Mouse (Mus musculus) neural tube, embryonic 15.5 days (tissue): ENCODE data around the gene Agfg2. TPM values are rescaled to one million over a fixed set of nuclear protein-coding genes. Genes with fewer than 3 reads are reported as not detected.

Source experiments
- ATAC-seq: fragments of 200-750 bp; cut with Nextera tagmentation; 2 replicates; pipeline ENCODE4 v1.8.0; 2017; ENCODE audit warnings: mild to moderate bottlenecking, moderate TSS enrichment, moderate library complexity; ENCODE audit not compliant: low FRiP score
- H3K27ac ChIP-seq: fragments of 300-500 bp; sonication (generic); replicated peaks from 2 replicates; pipeline ENCODE4 v1.5.1; 2015; ENCODE audit warnings: mild to moderate bottlenecking, inconsistent platforms
- H3K27me3 ChIP-seq: fragments of 300-500 bp; sonication (generic); replicated peaks from 2 replicates; pipeline ENCODE4 v1.6.1; 2015; ENCODE audit warnings: inconsistent platforms
- H3K36me3 ChIP-seq: fragments of 300-500 bp; sonication (generic); 2 replicates; pipeline ENCODE4 v1.6.1; 2015; ENCODE audit warnings: inconsistent platforms
- H3K4me1 ChIP-seq: fragments of 300-500 bp; sonication (generic); 2 replicates; pipeline ENCODE4 v1.6.1; 2015; ENCODE audit warnings: inconsistent platforms
- H3K4me2 ChIP-seq: fragments of 300-500 bp; sonication (generic); 2 replicates; pipeline ENCODE4 v1.6.1; 2015; ENCODE audit warnings: inconsistent platforms, mild to moderate bottlenecking, moderate library complexity
- H3K4me3 ChIP-seq: fragments of 300-500 bp; sonication (generic); replicated peaks from 2 replicates; pipeline ENCODE4 v1.5.1; 2015; ENCODE audit warnings: mild to moderate bottlenecking, inconsistent platforms
- H3K9ac ChIP-seq: fragments of 300-500 bp; sonication (generic); replicated peaks from 2 replicates; pipeline ENCODE4 v1.6.1; 2015; ENCODE audit warnings: mild to moderate bottlenecking, inconsistent platforms
- H3K9me3 ChIP-seq: fragments of 300-500 bp; sonication (generic); replicated peaks from 2 replicates; pipeline ENCODE4 v1.6.1; 2016; ENCODE audit warnings: inconsistent platforms
- whole genome bisulfite sequencing: fragments of 180-500 bp; shearing (Covaris S2); methylation state at CpG from one replicate; pipeline ENCODE4 v1.1.7; 2015; ENCODE audit warnings: mixed read lengths; 5-methylcytosine and 5-hydroxymethylcytosine counted together
- polyA plus RNA-seq: library from polyadenylated mRNA; unstranded; fragments of >200 nt; fragmentation: Nextera tagmentation; extraction: Ambion mirVana; gene quantifications from 2 replicates; pipeline ENCODE4 v1.2.1, GENCODE M21; 2015

The Agfg2 gene
- polyA plus RNA-seq, 1 experiment from 2014 or later = 21.6 TPM

- H3K27me3 ChIP-seq = peaks cover 5% of the 10 kb centered on the region; the same call in 1 of the 2 replicates
- no peaks in the 10 kb centered on the region for H3K9me3 ChIP-seq
- no peak for ATAC-seq
Observed at GRCm38 (mm10) chr5:137613550-137613949, 71.0 kb downstream of the Agfg2 start, which contains the start of gene Pcolce. Gene Pcolce (minus strand): TSS chr5:137613784.

GRCm38 (mm10) chr5:137613076-137613475 lies 71.5 kb downstream of the Agfg2 start:
- peaks cover 7% of the 10 kb centered on the region; the same call in 1 of the 2 replicates for H3K27me3 ChIP-seq
- ATAC-seq = no peak
- peaks cover 17% of the 10 kb centered on the region for H3K4me1 ChIP-seq
- H3K4me3 ChIP-seq = no peak overlapping the region
- H3K27ac ChIP-seq = no peak overlapping the region
- no peak overlapping the region for H3K4me2 ChIP-seq
- H3K9me3 ChIP-seq = no peaks in the 10 kb centered on the region
- H3K36me3 ChIP-seq = no peaks in the 10 kb centered on the region
- no peak overlapping the region for H3K9ac ChIP-seq
- 81% methylated on average over 5 of the region's 5 CpGs for WGBS

More at GRCm38 (mm10) chr5:137613550-137613949, 71.0 kb downstream of the Agfg2 start, which contains the start of gene Pcolce:
- no peak within 1 kb of the TSS for H3K9ac ChIP-seq
- H3K27ac ChIP-seq = no peak within 1 kb of the TSS
- H3K4me1 ChIP-seq = peaks cover 12% of the 10 kb centered on the region
- WGBS = 63% methylated on average over 11 of the region's 11 CpGs
- no peak within 1 kb of the TSS for H3K4me3 ChIP-seq
- H3K4me2 ChIP-seq = no peak within 1 kb of the TSS
- H3K36me3 ChIP-seq = no peaks in the 10 kb centered on the region

GRCm38 (mm10) chr5:137611245-137611602 lies 73.3 kb downstream of the Agfg2 start:
- no peaks in the 10 kb centered on the region for H3K9me3 ChIP-seq
- no peak for ATAC-seq
- no peak overlapping the region for H3K9ac ChIP-seq
- H3K27me3 ChIP-seq = peaks cover 13% of the 10 kb centered on the region
- no peaks in the 10 kb centered on the region for H3K36me3 ChIP-seq
- peak overlapping the region; percentile 69 for H3K27ac ChIP-seq
- peaks cover 20% of the 10 kb centered on the region for H3K4me1 ChIP-seq
- 25% methylated on average over 6 of the region's 6 CpGs for WGBS
- H3K4me2 ChIP-seq = peak overlapping the region; percentile 24
- 0 out of 2 replicates have a peak overlapping the region, but pooled peaks have one; percentile 3 for H3K4me3 ChIP-seq

GRCm38 (mm10) chr5:137610548-137611244 lies 73.8 kb downstream of the Agfg2 start:
- H3K36me3 ChIP-seq = no peaks in the 10 kb centered on the region
- peak overlapping the region; percentile 22 for H3K4me3 ChIP-seq
- no peaks in the 10 kb centered on the region for H3K9me3 ChIP-seq
- 22% methylated on average over 12 of the region's 12 CpGs for WGBS
- ATAC-seq = no peak
- H3K4me1 ChIP-seq = peaks cover 20% of the 10 kb centered on the region
- H3K27ac ChIP-seq = peak overlapping the region; percentile 69
- H3K9ac ChIP-seq = no peak overlapping the region
- peaks cover 13% of the 10 kb centered on the region for H3K27me3 ChIP-seq
- peak overlapping the region; percentile 24 for H3K4me2 ChIP-seq

- Histone ChIP-seq H3K36me3 (no peaks in the 10 kb centered on the region), H3K27ac (peak overlapping the region; percentile 69; the same call in 1 of the 2 replicates), H3K9me3 (no peaks in the 10 kb centered on the region), H3K4me1 (peaks cover 20% of the 10 kb centered on the region), H3K9ac (no peak overlapping the region), H3K4me2 (peak overlapping the region; percentile 24), H3K27me3 (peaks cover 13% of the 10 kb centered on the region), H3K4me3 (peak overlapping the region; percentile 22)
- 73% methylated on average over 4 of the region's 4 CpGs for WGBS
- no peak for ATAC-seq
Observed at GRCm38 (mm10) chr5:137610056-137610455, 74.5 kb downstream of the Agfg2 start.

- Histone ChIP-seq H3K9me3 (no peaks in the 10 kb centered on the region), H3K27me3 (peaks cover 13% of the 10 kb centered on the region), H3K4me2 (0 out of 2 replicates have a peak overlapping the region, but pooled peaks have one; percentile 47), H3K27ac (no peak overlapping the region), H3K9ac (no peak overlapping the region), H3K4me3 (no peak overlapping the region), H3K4me1 (peaks cover 20% of the 10 kb centered on the region), H3K36me3 (no peaks in the 10 kb centered on the region)
- no peak for ATAC-seq
- 56% methylated on average over 3 of the region's 3 CpGs for WGBS
Observed at GRCm38 (mm10) chr5:137609292-137609691, 75.2 kb downstream of the Agfg2 start.

- peaks cover 20% of the 10 kb centered on the region for H3K4me1 ChIP-seq
- ATAC-seq = no peak
- peaks cover 13% of the 10 kb centered on the region for H3K27me3 ChIP-seq
- WGBS = 20% methylated on average over 23 of the region's 23 CpGs
- no peaks in the 10 kb centered on the region for H3K36me3 ChIP-seq
- H3K27ac ChIP-seq = no peak overlapping the region
- no peak overlapping the region for H3K4me3 ChIP-seq
- H3K9ac ChIP-seq = peak overlapping the region; percentile 17; the same call in 1 of the 2 replicates
- no peaks in the 10 kb centered on the region for H3K9me3 ChIP-seq
- peak overlapping the region; percentile 47 for H3K4me2 ChIP-seq
Observed at GRCm38 (mm10) chr5:137608654-137609190, 75.8 kb downstream of the Agfg2 start.

GRCm38 (mm10) chr5:137607860-137608653 lies 76.5 kb downstream of the Agfg2 start:
- Histone ChIP-seq H3K36me3 (no peaks in the 10 kb centered on the region), H3K27me3 (peaks cover 13% of the 10 kb centered on the region), H3K4me2 (peak overlapping the region; percentile 47), H3K4me1 (peaks cover 20% of the 10 kb centered on the region), H3K9ac (peak overlapping the region; percentile 17; the same call in 1 of the 2 replicates), H3K9me3 (no peaks in the 10 kb centered on the region), H3K4me3 (no peak overlapping the region), H3K27ac (no peak overlapping the region)
- no peak for ATAC-seq
- WGBS = 13% methylated on average over 26 of the region's 26 CpGs

GRCm38 (mm10) chr5:137601365-137601729 lies 83.2 kb downstream of the Agfg2 start:
- Histone ChIP-seq H3K27ac (peak overlapping the region; percentile 92), H3K4me1 (peaks cover 30% of the 10 kb centered on the region), H3K9me3 (no peaks in the 10 kb centered on the region), H3K36me3 (peaks cover 9% of the 10 kb centered on the region), H3K4me3 (peak overlapping the region; percentile 85), H3K9ac (peak overlapping the region; percentile 42), H3K27me3 (no peaks in the 10 kb centered on the region), H3K4me2 (peak overlapping the region; percentile 90)
- WGBS = under 1% methylated on average over 22 of the region's 22 CpGs
- no peak for ATAC-seq

- peak; percentile 96 for ATAC-seq
- H3K9ac ChIP-seq = peak within 1 kb of the TSS; percentile 87
- H3K9me3 ChIP-seq = no peaks in the 10 kb centered on the region
- H3K4me2 ChIP-seq = peak within 1 kb of the TSS; percentile 90
- under 1% methylated on average over 41 of the region's 41 CpGs for WGBS
- H3K27me3 ChIP-seq = no peaks in the 10 kb centered on the region
- H3K4me1 ChIP-seq = peaks cover 30% of the 10 kb centered on the region
- peaks cover 9% of the 10 kb centered on the region for H3K36me3 ChIP-seq
- H3K27ac ChIP-seq = peak within 1 kb of the TSS; percentile 92
- peak within 1 kb of the TSS; percentile 85 for H3K4me3 ChIP-seq
Observed at GRCm38 (mm10) chr5:137600619-137601364, 83.7 kb downstream of the Agfg2 start, which contains the start of gene Mospd3. Gene Mospd3 (minus strand): TSS chr5:137601058.
